Mouse (Mus musculus) stomach, embryonic 14.5 days (tissue): Measurements from ENCODE around the gene Ugt1a2. TPM values are rescaled to one million over a fixed set of nuclear protein-coding genes. Genes with fewer than 3 reads are reported as not detected.

ENCODE experiments used
- ATAC-seq: fragments of 200-750 bp; cut with Nextera tagmentation; 2 replicates; pipeline ENCODE4 v1.8.0; 2017; ENCODE audit warnings: low read depth, moderate TSS enrichment; ENCODE audit not compliant: insufficient number of reproducible peaks, insufficient read depth, low FRiP score
- H3K27ac ChIP-seq: fragments of 300-500 bp; sonication (generic); 2 replicates; pipeline ENCODE4 v1.5.1; 2014; ENCODE audit warnings: mild to moderate bottlenecking, low read length, moderate library complexity, mixed read lengths
- H3K27me3 ChIP-seq: fragments of 300-500 bp; sonication (generic); 2 replicates; pipeline ENCODE4 v1.6.1; 2014; ENCODE audit warnings: low read length, control low read depth, mixed read lengths; ENCODE audit not compliant: control insufficient read depth, insufficient read depth
- H3K36me3 ChIP-seq: fragments of 300-500 bp; sonication (generic); 2 replicates; pipeline ENCODE4 v1.6.1; 2014; ENCODE audit warnings: mild to moderate bottlenecking, control low read depth, low read length, moderate library complexity, mixed read lengths; ENCODE audit not compliant: control insufficient read depth, insufficient read depth
- H3K4me1 ChIP-seq: fragments of 300-500 bp; sonication (generic); 2 replicates; pipeline ENCODE4 v1.6.1; 2014; ENCODE audit warnings: low read length, control low read depth, mixed read lengths; ENCODE audit not compliant: control insufficient read depth, insufficient read depth
- H3K4me2 ChIP-seq: fragments of 300-500 bp; sonication (generic); replicated peaks from 2 replicates; pipeline ENCODE4 v1.6.1; 2014; ENCODE audit warnings: low read depth, low read length, control low read depth
- H3K4me3 ChIP-seq: fragments of 300-500 bp; sonication (generic); 2 replicates; pipeline ENCODE4 v1.5.1; 2014; ENCODE audit warnings: low read depth, low read length, control low read depth
- H3K9ac ChIP-seq: fragments of 300-500 bp; sonication (generic); replicated peaks from 2 replicates; pipeline ENCODE4 v1.6.1; 2014; ENCODE audit warnings: low read depth, mild to moderate bottlenecking, control low read depth, low read length, moderate library complexity, mixed read lengths
- H3K9me3 ChIP-seq: fragments of 300-500 bp; sonication (generic); 2 replicates; pipeline ENCODE4 v1.6.1; 2016; ENCODE audit warnings: low read depth, low read length, control low read depth; ENCODE audit not compliant: control insufficient read depth
- WGBS: fragments of 180-500 bp; shearing (Covaris S2); extraction: QIAGEN DNeasy Blood & Tissue Kit; methylation state at CpG from one replicate; pipeline ENCODE4 v1.1.7; 2014; 5-methylcytosine and 5-hydroxymethylcytosine counted together
- polyA plus RNA-seq: library from polyadenylated mRNA; unstranded; fragments of >200 nt; fragmentation: Nextera tagmentation; extraction: Ambion mirVana; gene quantifications from 2 replicates; pipeline ENCODE4 v1.2.1, GENCODE M21; 2014

Ugt1a2 gene
- polyA plus RNA-seq, 1 experiment from 2014 or later, result 0.69 TPM

DNA sequence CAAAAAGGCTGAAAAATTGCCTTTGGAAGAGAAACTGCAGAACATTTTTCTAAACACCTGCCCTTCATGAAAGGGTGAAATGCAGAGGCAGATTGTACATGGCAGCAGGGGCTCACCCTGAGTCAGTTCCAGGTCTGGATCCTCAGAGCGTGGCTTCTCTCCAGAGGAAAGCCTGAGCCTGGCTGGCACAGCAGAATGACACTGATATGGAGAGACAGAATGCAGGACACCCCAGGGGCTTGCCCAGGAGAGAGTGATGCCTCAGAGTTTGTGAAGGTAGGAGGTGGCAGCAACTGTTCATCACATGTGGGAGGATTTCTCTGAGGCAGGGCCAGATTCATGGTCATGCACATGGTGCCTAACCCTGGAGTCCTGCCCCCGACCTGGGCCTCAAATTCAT lies 405 bp upstream of the Ugt1a2 start:
- WGBS, result 55% methylated on average over 2 of the region's 2 CpGs
- H3K9me3 ChIP-seq, result no peaks in the 10 kb centered on the region; the same call in 1 of the 2 replicates
- H3K9ac ChIP-seq, result no peak overlapping the region
- H3K27me3 ChIP-seq, result no peaks in the 10 kb centered on the region
- no peak for ATAC-seq
- H3K36me3 ChIP-seq, result no peaks in the 10 kb centered on the region
- H3K27ac ChIP-seq, result no peak overlapping the region
- no peak overlapping the region for H3K4me2 ChIP-seq
- H3K4me1 ChIP-seq, result no peaks in the 10 kb centered on the region
- no peak overlapping the region for H3K4me3 ChIP-seq

GRCm38 (mm10) chr1:88205294-88205922 lies 5.0 kb downstream of the Ugt1a2 start, which contains the start of gene Dnajb3:
Gene Dnajb3, minus strand, starts transcription at chr1:88205782.
- Histone ChIP-seq H3K4me1 (no peaks in the 10 kb centered on the region), H3K4me3 (peak within 1 kb of the TSS; percentile 38), H3K27ac (no peak within 1 kb of the TSS), H3K27me3 (no peaks in the 10 kb centered on the region), H3K4me2 (peak within 1 kb of the TSS; percentile 58), H3K9ac (peak within 1 kb of the TSS; percentile 36; the same call in 1 of the 2 replicates), H3K9me3 (no peaks in the 10 kb centered on the region; the same call in 1 of the 2 replicates), H3K36me3 (no peaks in the 10 kb centered on the region)
- WGBS, result 4% methylated on average over 62 of the region's 62 CpGs
- peak; percentile 96 for ATAC-seq

DNA sequence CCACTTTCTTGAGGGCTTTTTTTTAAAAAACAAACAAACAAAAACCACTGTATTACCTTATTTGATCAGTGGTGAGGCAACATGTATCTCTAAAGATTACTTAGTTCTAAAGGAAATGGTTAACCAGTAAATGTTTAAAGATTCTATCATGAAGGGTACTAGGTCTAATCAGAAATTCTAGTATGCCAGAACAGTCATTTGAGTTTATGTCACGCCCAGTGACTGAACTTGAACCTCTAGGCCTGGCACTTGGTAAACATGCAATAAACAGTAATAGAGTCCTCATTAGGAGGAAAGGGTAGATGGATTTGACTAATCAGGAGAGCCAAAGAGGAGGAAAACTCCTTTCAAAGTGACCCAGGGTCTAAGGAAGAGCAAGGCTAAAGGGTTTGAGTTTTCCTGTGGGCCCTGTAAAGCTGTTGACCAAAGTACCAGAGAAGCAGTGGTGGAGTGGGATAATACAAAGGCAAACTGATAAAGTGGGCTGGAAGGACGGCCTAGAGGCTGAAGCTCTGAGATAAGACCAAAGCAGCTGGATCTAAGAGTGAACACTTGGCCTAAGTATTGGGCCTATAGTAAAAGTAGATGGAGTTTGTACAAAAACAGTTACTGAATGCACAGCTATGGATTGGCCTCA lies 6.6 kb downstream of the Ugt1a2 start:
- Histone ChIP-seq H3K4me3 (no peak overlapping the region), H3K9me3 (peaks cover 7% of the 10 kb centered on the region), H3K4me1 (no peaks in the 10 kb centered on the region), H3K4me2 (no peak overlapping the region), H3K36me3 (no peaks in the 10 kb centered on the region), H3K9ac (no peak overlapping the region), H3K27me3 (no peaks in the 10 kb centered on the region), H3K27ac (no peak overlapping the region)
- peak; percentile 20; the same call in 1 of the 2 replicates for ATAC-seq
- WGBS, result 68% methylated on average over 2 of the region's 2 CpGs

DNA sequence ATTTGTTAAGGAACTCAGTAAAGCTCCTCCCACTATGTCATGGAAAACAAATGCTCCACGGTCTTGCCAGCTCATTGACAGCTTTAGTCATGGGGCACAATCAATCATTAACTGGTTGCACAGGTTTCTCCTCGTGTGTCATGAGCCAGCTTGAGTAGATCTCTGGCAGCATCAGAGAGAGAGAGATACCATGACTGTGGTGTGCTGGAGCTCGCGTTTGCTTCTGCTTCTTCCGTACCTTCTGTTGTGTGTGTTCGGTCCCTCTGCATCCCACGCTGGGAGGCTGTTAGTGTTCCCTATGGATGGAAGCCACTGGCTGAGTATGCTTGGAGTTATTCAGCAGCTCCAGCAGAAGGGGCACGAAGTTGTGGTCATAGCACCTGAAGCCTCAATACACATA lies 11.4 kb downstream of the Ugt1a2 start, which contains the start of gene Ugt1a1:
Gene Ugt1a1, plus strand, starts transcription at position 148 of the 400 bp plus-strand sequence.
- no peak within 1 kb of the TSS for H3K9ac ChIP-seq

GRCm38 (mm10) chr1:88212341-88213045 lies 12.1 kb downstream of the Ugt1a2 start:
- 61% methylated on average over 8 of the region's 8 CpGs for WGBS
- H3K4me2 ChIP-seq, result no peak overlapping the region
- H3K27me3 ChIP-seq, result no peaks in the 10 kb centered on the region
- ATAC-seq, result no peak
- H3K9me3 ChIP-seq, result peaks cover 58% of the 10 kb centered on the region
- no peak overlapping the region for H3K4me3 ChIP-seq
- H3K9ac ChIP-seq, result no peak overlapping the region
- no peaks in the 10 kb centered on the region for H3K36me3 ChIP-seq
- H3K27ac ChIP-seq, result no peak overlapping the region
- H3K4me1 ChIP-seq, result no peaks in the 10 kb centered on the region

More for the DNA sequence above, 11.4 kb downstream of the Ugt1a2 start, which contains the start of gene Ugt1a1:
- Histone ChIP-seq H3K4me1 (no peaks in the 10 kb centered on the region), H3K4me2 (no peak within 1 kb of the TSS), H3K27ac (no peak within 1 kb of the TSS), H3K4me3 (no peak within 1 kb of the TSS), H3K27me3 (no peaks in the 10 kb centered on the region), H3K9me3 (peaks cover 51% of the 10 kb centered on the region), H3K36me3 (no peaks in the 10 kb centered on the region)
- peak; percentile 7; the same call in 1 of the 2 replicates for ATAC-seq
- WGBS, result 67% methylated on average over 8 of the region's 8 CpGs

GRCm38 (mm10) chr1:88213061-88213460 lies 12.7 kb downstream of the Ugt1a2 start:
- no peaks in the 10 kb centered on the region for H3K36me3 ChIP-seq
- H3K27me3 ChIP-seq, result no peaks in the 10 kb centered on the region
- no peak overlapping the region for H3K9ac ChIP-seq
- no peaks in the 10 kb centered on the region for H3K4me1 ChIP-seq
- WGBS, result 73% methylated on average over 1 of the region's 1 CpGs
- no peak overlapping the region for H3K27ac ChIP-seq
- ATAC-seq, result no peak
- H3K4me2 ChIP-seq, result no peak overlapping the region
- H3K4me3 ChIP-seq, result no peak overlapping the region
- H3K9me3 ChIP-seq, result peaks cover 60% of the 10 kb centered on the region

DNA sequence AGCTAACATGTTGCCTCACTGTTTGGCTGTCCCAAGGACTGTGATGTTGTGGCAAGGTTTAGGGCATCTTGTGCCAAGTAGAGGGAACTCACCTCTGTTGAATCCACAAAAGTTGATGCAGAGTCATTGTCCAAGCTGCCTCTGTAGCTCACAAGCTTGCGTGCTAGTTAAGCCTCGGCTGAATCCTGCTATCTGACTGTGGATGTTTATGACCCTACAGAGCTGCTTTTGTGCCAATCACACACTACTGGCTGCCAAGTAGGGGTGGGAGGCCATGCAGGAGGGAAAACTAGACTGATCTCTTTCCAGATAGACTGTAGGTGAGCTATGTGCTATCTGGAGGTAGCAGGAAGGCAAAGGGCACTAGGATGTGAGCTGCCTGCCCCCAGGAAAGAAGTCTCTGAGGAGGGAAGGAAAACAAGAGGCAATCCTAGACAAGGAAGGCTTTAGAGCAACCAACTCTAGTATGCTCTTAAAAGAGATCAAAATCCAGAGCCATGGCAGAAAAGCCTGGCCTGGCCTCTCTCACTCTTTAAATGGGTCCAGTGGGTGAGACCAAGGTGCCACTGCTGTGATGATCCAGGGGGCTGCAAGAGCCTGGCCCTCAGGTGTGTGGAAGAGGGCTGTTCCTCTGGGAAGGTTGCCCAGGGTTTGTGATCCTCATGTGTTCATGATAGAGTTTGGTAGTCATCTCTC lies 13.5 kb downstream of the Ugt1a2 start:
- no peaks in the 10 kb centered on the region for H3K36me3 ChIP-seq
- no peak overlapping the region for H3K27ac ChIP-seq
- H3K9me3 ChIP-seq, result peaks cover 60% of the 10 kb centered on the region
- H3K27me3 ChIP-seq, result no peaks in the 10 kb centered on the region
- no peaks in the 10 kb centered on the region for H3K4me1 ChIP-seq
- WGBS, result 72% methylated on average over 2 of the region's 2 CpGs
- no peak overlapping the region for H3K4me2 ChIP-seq
- no peak for ATAC-seq
- no peak overlapping the region for H3K4me3 ChIP-seq
- H3K9ac ChIP-seq, result no peak overlapping the region

- H3K36me3 ChIP-seq, result no peaks in the 10 kb centered on the region
- ATAC-seq, result no peak
- no peak overlapping the region for H3K4me2 ChIP-seq
- 83% methylated on average over 2 of the region's 2 CpGs for WGBS
- H3K4me1 ChIP-seq, result no peaks in the 10 kb centered on the region
- H3K9ac ChIP-seq, result no peak overlapping the region
- peaks cover 60% of the 10 kb centered on the region for H3K9me3 ChIP-seq
- H3K27ac ChIP-seq, result no peak overlapping the region
- no peak overlapping the region for H3K4me3 ChIP-seq
- H3K27me3 ChIP-seq, result no peaks in the 10 kb centered on the region
These were observed 14.1 kb downstream of the Ugt1a2 start for GRCm38 (mm10) chr1:88214462-88214952.
